In the genomic region with DNA sequence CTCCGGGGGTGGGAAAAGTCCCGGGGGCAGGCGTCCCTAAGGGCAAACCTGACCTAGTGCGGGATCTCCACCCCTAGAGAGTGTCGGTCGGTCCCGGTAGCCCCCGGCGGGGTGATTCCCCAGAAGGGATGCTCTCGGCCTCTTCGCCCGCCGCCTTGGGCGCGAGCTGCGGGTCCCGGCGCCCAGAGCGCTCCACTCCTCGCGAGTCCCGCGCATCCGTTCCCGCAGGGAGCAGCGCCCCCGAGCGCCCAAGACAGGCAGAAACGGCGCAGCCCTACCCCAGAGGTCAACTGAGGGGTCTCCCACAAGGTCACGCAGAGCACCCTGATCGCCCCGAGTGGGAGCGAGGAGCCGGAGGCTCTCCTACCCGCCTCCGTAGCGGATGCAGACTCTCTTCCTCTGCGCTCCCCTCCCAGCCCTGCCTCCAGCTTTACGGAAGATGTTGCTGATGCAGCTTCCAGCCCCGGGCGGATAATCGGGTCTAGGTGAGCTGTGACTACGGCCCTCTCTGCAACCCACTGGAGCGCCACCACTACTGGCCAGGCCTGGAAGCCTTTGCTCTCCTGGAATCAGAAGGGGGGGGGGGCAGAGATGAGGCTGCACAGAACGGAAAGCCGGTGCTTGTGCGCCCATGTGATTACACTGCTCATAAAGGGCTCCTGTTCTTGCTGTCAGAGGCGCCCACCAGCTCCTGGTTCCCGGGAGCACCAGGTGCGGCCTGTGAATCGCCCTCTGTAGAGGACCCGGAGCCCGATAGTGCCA, we compare ENCODE assay signal across 8 mouse cellular contexts. TPM values are rescaled to one million over a fixed set of nuclear protein-coding genes. Genes with fewer than 3 reads are reported as not detected.
DNase-seq lines count a peak whose midpoint lies in the region; ATAC-seq and TF ChIP-seq lines count a peak whose summit lies in the region.

No protein-coding gene starts in this region.

- H3K9me3 ChIP-seq in heart, embryonic 10.5 days: no peaks in the 10 kb centered on the region
- no peaks in the 10 kb centered on the region for H3K9me3 ChIP-seq in kidney, embryonic 16.5 days (ENCODE audit: low read length)
- no peaks in the 10 kb centered on the region for H3K9me3 ChIP-seq in lung, embryonic 15.5 days

- H3K4me1 ChIP-seq in heart, embryonic 10.5 days: peaks cover 47% of the 10 kb centered on the region
- H3K4me1 ChIP-seq in kidney, embryonic 16.5 days (ENCODE audit: insufficient read depth, low read length): peaks cover 50% of the 10 kb centered on the region
- peaks cover 23% of the 10 kb centered on the region for H3K4me1 ChIP-seq in lung, embryonic 15.5 days

- peak overlapping the region; percentile 98 for H3K27ac ChIP-seq in layer of hippocampus, adult 2 months
- peak overlapping the region; percentile 79 for H3K27ac ChIP-seq in heart, embryonic 10.5 days
- H3K27ac ChIP-seq in kidney, embryonic 16.5 days (ENCODE audit: low read length): peak overlapping the region; percentile 50; the same call in 1 of the 2 replicates
- peak overlapping the region; percentile 63 for H3K27ac ChIP-seq in lung, embryonic 15.5 days

- under 1% methylated on average over 54 of the region's 54 CpGs for WGBS in heart, embryonic 10.5 days
- 0% methylated on average over 54 of the region's 54 CpGs for WGBS in kidney, embryonic 16.5 days
- under 1% methylated on average over 53 of the region's 54 CpGs for WGBS in lung, embryonic 15.5 days

- H3K27me3 ChIP-seq in heart, embryonic 10.5 days (ENCODE audit: insufficient read depth, poor library complexity, severe bottlenecking): peaks cover 69% of the 10 kb centered on the region
- peaks cover 24% of the 10 kb centered on the region for H3K27me3 ChIP-seq in kidney, embryonic 16.5 days (ENCODE audit: insufficient read depth, low read length)
- H3K27me3 ChIP-seq in lung, embryonic 15.5 days: peaks cover 55% of the 10 kb centered on the region

- TF ChIP-seq CTCF in layer of hippocampus, adult 2 months (conservative IDR thresholded peaks at IDR 0.05): peak; percentile 76

- no peaks in the 10 kb centered on the region for H3K36me3 ChIP-seq in heart, embryonic 10.5 days
- H3K36me3 ChIP-seq in kidney, embryonic 16.5 days (ENCODE audit: insufficient read depth, low read length): no peaks in the 10 kb centered on the region
- no peaks in the 10 kb centered on the region for H3K36me3 ChIP-seq in lung, embryonic 15.5 days

- peak overlapping the region; percentile 95 for H3K4me3 ChIP-seq in layer of hippocampus, adult 2 months
- peak overlapping the region; percentile 75 for H3K4me3 ChIP-seq in heart, embryonic 10.5 days
- peak overlapping the region; percentile 64 for H3K4me3 ChIP-seq in kidney, embryonic 16.5 days (ENCODE audit: low read length)
- H3K4me3 ChIP-seq in lung, embryonic 15.5 days: peak overlapping the region; percentile 50

- DNase-seq in layer of hippocampus, adult 2 months (ENCODE audit: low spot score in 2 of 2): peak in 1 of 2 experiments; percentile 49
- DNase-seq in layer of hippocampus, adult 9-11 months: no peak
- DNase-seq in cerebellum, postnatal 25 days: peak; percentile 14 to 43
- DNase-seq in heart, embryonic 10.5 days (ENCODE audit: low spot score): no peak
- DNase-seq in right cerebral cortex, postnatal 25 days: peak; percentile 71
- DNase-seq in natural killer cell, adult 2 months (ENCODE audit: low spot score in 2 of 2): no peak

- peak overlapping the region; percentile 89 for H3K4me2 ChIP-seq in kidney, embryonic 16.5 days (replicated peaks; ENCODE audit: low read depth, low read length)
- H3K4me2 ChIP-seq in lung, embryonic 15.5 days: peak overlapping the region; percentile 90

- peak; percentile 5; the same call in 1 of the 2 replicates for ATAC-seq in kidney, embryonic 16.5 days (ENCODE audit: low FRiP score, low TSS enrichment)
- peak; percentile 41 for ATAC-seq in lung, embryonic 15.5 days (ENCODE audit: borderline replicate concordance, extremely low read depth, low FRiP score, low TSS enrichment)

- H3K9ac ChIP-seq in kidney, embryonic 16.5 days (replicated peaks; ENCODE audit: low read length): peak overlapping the region; percentile 68
- peak overlapping the region; percentile 57 for H3K9ac ChIP-seq in lung, embryonic 15.5 days

RNA-seq across cellular contexts. Expression of a gene that starts 2.7 kb away (rescaled TPM):
- 100 to 1,000 TPM; 147 to 150 TPM for total RNA-seq in layer of hippocampus, adult 2 months (2021)
- polyA plus RNA-seq in heart, embryonic 10.5 days (2016; fragmentation: Nextera tagmentation; extraction: Ambion mirVana): 4.1 and 4.7 TPM in 2 replicates
- polyA plus RNA-seq in kidney, embryonic 16.5 days (2015; fragmentation: Nextera tagmentation; extraction: Ambion mirVana): 14.1 and 17.7 TPM in 2 replicates
- polyA plus RNA-seq in lung, embryonic 15.5 days (2015; fragmentation: Nextera tagmentation; extraction: Ambion mirVana): 16.7 and 20.2 TPM in 2 replicates

RNA-seq across cellular contexts. Expression of a gene that starts 43.2 kb away (rescaled TPM):
- total RNA-seq in layer of hippocampus, adult 2 months (2021): 10 to 100 TPM; 11.3 to 12.8 TPM
- 8.5 and 12.7 TPM in 2 replicates for polyA plus RNA-seq in heart, embryonic 10.5 days (2016; fragmentation: Nextera tagmentation; extraction: Ambion mirVana)
- polyA plus RNA-seq in kidney, embryonic 16.5 days (2015; fragmentation: Nextera tagmentation; extraction: Ambion mirVana): 5.1 and 9.7 TPM in 2 replicates
- 10.1 and 11.1 TPM in 2 replicates for polyA plus RNA-seq in lung, embryonic 15.5 days (2015; fragmentation: Nextera tagmentation; extraction: Ambion mirVana)

RNA-seq across cellular contexts. Expression of a gene that starts 57.3 kb away (rescaled TPM):
- total RNA-seq in layer of hippocampus, adult 2 months (2021): 10 to 100 TPM; 63.9 to 65.4 TPM
- not detected in 2 replicates for polyA plus RNA-seq in heart, embryonic 10.5 days (2016; fragmentation: Nextera tagmentation; extraction: Ambion mirVana)
- 0.12 TPM in 1 of 2 replicates, not detected in the other for polyA plus RNA-seq in kidney, embryonic 16.5 days (2015; fragmentation: Nextera tagmentation; extraction: Ambion mirVana)
- not detected in 2 replicates for polyA plus RNA-seq in lung, embryonic 15.5 days (2015; fragmentation: Nextera tagmentation; extraction: Ambion mirVana)

Comparison
In these comparisons a context has a peak if more than half of its experiments do, and no peak if none do; other contexts are left out.
1. DNase-seq: peak in cerebellum, postnatal 25 days (2 of 2) and right cerebral cortex, postnatal 25 days (single experiment); none in layer of hippocampus, adult 9-11 months (single experiment), heart, embryonic 10.5 days (single experiment) and natural killer cell, adult 2 months (0 of 2).
2. Peak in every context shown above with its lines, with median percentiles within 50 percentile points of each other: H3K27ac ChIP-seq and H3K4me3 ChIP-seq.